ENCODE assay signal across 16 mouse cellular contexts in genomic region chr4:66306377-66306776, GRCm38 (mm10).
"Had no signal": no experiment of that assay in that cellular context is flagged by ENCODE, and none has a peak within 500 bp of the region (broad histone marks: within the 10 kb centered on the region; RNA-seq: fewer than 3 reads in every experiment).

No protein-coding gene starts in this region.

- H3K4me1 ChIP-seq: stomach, embryonic 15.5 days had no signal

- H3K36me3 ChIP-seq: neural tube, embryonic 13.5 days; neural tube, embryonic 15.5 days; stomach, embryonic 15.5 days had no signal

- H3K4me2 ChIP-seq: neural tube, embryonic 13.5 days; neural tube, embryonic 15.5 days; stomach, embryonic 15.5 days had no signal

- DNase-seq: retina, postnatal 1 day; right cerebral cortex, adult 18-20 months; right cerebral cortex, postnatal 14 days; right cerebral cortex, postnatal 25 days; right cerebral cortex, postnatal 4 days; spleen, adult 18-20 months; thymus, adult 18-20 months; thymus, adult 2 months; thymus, postnatal 14 days; thymus, postnatal 25 days; thymus, postnatal 36 days; thymus, postnatal 4 days had no signal

- H3K9ac ChIP-seq: neural tube, embryonic 13.5 days; neural tube, embryonic 15.5 days; stomach, embryonic 15.5 days had no signal

- H3K4me3 ChIP-seq: neural tube, embryonic 13.5 days; neural tube, embryonic 15.5 days; stomach, embryonic 15.5 days had no signal

- H3K9me3 ChIP-seq: neural tube, embryonic 13.5 days; neural tube, embryonic 15.5 days; stomach, embryonic 15.5 days had no signal

- H3K27me3 ChIP-seq: neural tube, embryonic 13.5 days; neural tube, embryonic 15.5 days; stomach, embryonic 15.5 days had no signal

- H3K27ac ChIP-seq: neural tube, embryonic 13.5 days; neural tube, embryonic 15.5 days; stomach, embryonic 15.5 days; stomach, postnatal 0 days had no signal
